Mouse (Mus musculus): ENCODE results near the gene Lcp1.

Gene Lcp1

DNA sequence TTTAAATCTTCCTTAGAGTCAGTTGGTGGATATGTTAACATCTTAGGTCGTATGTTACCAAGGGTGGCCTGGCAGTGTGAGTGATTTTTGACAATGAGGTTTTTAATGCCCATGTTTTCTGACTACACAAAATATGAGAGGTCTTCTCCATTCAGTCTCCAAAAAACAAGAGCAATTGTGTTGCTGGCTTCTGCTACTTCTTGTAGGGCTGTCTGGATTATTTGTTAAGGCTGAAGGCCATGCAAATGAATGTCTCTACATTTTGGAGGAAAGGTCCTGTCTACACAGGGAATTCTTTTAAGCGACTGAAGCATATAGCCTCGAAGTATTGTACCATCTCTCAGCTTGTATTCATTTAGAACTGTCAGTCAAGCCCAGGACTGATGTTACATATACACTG is 46.5 kb downstream of the Lcp1 start:
- DNase-seq = no peak

DNA sequence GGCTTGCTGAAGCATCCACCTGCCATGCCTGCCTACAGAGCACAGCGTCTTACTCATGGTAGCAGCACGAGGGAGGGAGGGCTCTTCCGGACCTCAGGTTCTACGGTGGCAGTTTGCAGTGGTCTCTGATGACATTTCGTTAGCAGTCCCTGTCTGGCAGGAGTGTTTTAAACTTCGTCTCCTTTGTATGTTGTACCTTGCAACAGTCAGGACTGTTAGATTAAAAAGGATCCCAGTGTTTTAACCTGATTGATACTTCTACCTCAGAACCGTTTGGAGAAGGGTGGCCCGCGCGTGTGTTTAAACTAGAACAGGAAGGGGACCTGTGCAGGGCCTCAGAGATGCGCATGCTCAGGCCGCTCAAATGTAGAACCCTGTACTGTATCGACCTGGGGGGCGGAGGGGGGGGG is 47.5 kb downstream of the Lcp1 start:
- DNase-seq = no peak

DNA sequence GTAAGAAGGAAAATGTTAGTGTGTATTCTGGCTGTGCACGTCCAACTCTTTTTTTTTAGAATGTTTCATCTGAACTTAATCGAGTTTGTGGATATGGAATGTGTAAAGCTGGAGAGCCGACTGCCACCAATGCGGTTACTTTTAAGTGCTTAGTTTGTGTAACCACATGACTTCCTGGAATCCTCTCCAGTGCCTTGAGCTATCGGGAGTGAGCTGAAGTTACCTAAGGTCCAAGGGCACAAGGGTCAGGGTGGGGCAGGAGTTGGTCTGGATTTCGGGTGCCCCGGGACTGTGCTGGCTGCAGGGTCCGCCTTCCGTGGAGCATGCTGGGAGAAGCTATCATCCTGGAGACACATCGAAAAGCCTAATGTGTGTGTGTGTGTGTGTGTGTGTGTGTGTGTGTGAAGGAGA is 47.9 kb downstream of the Lcp1 start:
- no peak for DNase-seq

DNA sequence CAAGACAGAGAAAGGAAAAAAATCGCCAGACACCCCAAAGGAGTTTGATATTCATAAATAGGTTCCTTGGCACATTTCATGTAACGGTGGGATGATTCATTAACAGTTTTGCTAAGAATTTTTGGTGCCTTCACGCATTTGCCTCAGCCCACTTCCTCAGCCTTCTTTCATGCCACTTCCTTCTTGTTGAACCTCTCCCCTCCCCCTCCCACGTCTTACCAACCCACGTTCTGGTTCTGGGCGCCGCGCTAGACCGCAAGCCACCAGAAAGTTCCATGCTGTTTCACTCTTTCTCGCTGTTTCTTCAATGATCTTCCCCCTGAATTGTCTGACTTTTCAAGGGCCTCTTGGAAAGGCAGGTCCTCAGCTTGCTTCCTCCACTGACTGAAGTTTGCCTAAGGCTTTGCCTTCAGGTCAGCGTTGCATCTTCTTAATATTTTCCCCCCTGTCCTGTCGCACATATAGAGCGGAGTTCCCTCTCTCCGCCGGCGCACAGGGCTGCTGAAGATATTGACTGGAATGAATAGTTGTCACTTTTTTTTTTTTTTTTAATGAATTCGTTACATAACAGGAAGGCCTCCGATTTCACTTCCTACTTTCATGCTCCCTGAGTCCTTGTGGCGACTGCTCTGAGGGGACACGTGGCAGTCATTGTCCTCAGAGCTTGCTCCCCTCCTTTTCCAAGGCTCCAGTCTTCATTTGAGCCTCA is 48.5 kb downstream of the Lcp1 start:
- no peak for DNase-seq

DNA sequence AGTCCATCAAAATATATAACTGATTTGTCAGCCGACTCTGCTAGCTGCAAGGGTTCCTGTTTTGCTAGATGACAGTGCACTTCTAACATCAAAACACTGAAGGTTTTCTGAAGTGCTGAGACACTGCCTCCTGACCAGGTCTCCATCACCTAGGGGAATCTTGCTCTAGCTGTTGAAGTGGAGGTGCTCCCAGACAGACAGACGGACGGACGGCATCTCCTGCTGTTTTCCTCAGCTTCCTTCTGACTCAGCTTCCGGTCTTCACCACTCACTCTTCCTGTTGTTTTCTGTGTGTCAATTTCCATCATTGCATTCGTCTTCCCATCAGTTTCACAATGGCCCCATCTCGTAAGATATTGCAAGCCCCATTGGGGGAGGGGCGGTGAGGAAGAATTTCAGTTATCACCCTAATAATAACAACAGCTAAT is 49.7 kb downstream of the Lcp1 start:
- no peak for DNase-seq

DNA sequence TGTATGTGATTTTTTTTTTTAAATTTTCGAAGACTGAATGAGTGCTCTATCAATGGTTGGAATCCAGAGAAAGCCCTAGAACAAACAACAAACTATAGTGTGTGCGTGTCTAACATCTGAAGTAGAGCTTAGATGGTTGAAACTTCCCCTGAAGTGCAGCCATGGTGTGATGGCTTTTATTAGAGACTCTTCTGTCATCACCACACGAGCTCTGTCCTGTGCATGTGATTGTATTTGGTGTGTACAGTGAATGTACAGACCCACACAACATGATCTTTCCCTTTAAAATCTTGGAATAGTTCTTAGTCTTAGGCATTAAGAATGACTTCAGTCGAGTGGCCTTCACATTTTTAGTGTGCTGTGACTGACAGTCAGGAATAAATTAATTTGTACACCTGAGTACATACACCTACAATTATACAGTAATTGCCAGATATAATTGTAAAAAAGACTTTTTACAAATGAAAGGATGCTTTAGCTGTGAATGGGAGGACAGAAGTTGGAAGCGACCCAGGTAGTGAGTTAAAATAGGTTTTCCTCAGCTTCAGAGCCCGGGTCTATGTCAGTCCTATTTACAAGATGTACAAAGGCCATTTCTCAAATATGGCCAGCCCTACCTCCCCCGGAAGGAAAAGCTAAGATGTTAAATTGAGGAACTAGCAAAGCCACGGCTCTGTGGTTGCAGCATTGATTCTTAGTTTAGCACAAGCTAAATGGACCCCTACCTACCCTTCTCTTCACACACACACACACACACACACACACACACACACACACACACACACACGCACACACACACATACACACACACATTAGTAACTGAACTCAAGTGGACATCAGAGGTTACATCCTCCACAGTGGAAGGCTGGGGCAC is 50.4 kb downstream of the Lcp1 start:
- DNase-seq = no peak

DNA sequence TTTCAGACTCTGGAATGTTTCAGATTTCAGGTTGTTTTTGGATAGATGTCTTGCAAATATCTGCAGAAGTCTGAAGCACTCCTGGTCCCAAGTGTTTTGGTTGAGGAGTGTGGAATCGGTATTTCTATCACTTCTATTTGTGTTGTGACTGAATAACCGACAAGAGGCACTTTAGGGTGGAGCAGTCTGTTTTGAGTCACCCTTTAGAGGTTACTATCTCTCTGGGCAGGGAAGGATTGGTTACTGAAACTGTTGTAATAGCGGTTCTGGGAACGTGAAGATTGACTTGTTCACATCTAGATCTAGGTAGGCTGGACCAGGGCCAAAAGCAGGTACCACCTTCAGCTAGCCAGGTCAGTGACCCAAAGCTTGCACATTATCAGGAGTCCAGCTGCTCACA is 51.5 kb downstream of the Lcp1 start:
- DNase-seq = no peak

DNA sequence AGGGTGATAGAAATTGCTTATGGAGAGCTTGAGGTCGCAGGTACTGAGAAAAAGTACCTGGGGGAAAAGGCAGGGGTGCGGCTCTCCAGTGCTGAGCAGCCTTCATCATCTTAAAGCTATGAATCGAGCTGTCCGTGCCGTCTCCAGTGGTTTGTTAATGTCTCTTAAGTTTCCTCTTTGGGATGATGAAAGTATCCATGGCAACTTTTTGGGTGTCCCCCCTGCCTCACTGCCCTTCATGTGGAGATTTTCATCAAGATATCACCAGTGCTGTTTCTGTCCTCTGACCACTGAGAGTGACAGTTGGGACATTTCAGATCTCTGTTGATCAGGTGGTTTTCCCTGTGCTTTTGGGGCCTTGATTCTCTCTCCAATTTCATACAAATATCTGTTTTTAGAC is 51.9 kb downstream of the Lcp1 start:
- DNase-seq = no peak

DNA sequence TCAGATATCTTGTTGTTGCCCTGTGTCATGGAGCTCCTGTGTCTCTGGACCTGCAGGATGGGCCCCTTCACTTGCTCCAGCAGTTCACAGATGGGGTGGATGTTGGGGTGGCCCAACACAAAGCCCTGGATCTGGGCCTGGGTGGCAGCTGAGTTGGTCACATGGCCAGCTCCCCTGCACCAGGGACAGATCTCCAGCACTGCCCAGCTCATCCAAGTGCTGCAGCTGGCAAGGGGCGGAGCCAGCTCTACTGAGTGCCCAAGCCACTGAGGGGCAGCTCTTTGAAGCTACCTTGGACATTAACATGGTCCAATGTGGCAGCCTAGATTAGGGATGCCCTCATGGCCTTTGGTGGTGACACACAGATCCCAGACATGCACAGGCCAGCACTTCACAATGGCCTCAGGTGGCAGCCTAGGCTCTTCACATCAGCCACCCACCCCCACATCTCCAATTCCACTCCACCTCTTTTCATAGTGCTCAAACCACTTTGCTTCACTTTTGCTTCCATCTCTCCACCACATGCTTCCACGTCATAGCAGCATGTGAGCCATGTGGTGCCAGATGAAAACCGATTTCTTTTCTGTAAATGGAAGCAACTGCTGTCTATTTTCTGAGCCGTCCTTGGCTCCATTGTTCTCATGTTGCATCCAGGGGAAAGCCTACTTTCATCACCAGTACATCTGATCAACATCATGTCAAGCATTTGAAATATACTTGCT is 53.3 kb downstream of the Lcp1 start:
- DNase-seq = no peak

DNA sequence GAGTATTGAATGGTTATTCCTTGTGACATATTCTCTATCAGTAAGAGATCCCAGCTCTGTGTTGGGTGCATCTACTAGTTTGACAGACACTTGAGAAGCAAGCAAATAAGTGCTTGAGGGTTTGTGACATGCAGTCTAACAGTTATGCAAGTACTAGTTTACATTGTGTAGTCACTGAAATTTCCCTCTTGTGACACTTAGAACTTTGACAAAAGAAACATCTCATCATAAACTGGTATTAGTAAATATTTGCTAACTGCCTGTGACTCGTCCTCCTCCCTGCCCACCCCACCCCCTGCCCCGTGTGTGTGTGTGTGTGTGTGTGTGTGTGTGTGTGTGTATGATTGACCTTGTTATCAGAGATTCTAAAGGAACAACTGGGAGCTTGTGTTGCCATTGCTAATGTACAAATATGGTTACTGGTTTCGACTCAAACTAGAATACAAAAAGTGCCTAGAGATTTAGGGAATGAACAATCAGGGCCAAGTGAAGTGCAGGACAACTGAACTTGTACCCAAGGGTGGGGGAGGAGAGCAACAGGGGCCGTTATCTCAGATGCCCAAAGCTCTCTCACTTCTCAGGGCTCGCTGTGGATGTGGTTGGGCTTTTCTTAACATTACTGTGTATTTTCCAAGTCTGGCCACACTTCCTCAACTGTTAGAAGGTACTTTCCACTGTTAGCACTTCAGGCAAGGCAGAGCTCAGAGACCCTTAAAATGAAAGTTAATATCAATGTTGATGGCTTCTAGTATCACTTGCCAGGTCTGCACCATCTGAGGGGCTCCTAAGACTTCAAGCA is 55.1 kb downstream of the Lcp1 start:
- no peak for DNase-seq

DNA sequence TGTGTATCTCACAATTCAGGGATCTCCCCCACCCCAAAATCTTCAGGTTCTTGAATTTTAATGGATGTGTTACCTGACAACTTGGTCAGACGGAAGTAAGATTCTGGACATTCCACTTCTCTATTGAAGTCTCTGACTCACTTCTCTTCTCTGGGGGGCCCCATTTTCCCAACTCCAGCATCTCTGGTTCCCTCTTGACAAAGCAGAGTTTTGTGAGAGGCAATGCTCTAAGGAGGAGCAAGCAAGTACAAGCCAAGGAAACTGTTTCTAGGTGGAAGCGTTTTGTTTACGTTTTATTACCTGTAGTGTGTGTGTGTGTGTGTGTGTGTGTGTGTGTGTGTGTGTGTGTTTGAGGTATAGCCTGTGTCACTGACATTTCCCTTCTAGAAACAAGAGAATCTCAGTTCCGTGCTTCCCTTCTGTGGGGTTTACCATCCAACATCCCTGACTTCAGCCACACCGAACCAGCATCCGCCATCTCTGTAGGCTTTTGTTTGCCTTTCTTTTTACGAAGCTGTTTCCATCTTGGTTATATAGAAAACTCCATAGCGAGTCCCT is 56.0 kb downstream of the Lcp1 start:
- DNase-seq = no peak

DNA sequence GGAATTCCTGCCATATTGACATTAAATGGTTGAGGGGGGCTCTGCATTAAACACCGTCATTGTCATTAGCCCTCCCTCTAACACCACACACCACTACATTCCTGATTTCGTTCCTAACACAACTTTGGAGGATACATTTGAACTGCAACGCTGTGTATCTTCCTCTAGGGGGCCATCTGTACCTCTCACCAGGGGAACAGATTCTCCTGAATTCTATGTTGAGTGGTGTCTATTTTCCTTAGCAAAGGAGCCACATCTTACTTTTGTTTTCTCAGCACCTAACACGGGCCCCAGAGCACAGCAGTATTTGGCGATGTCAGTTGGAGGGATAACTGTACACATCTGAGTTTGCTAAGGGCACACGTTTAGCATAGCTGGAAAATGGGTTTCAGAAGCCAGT is 57.6 kb downstream of the Lcp1 start:
- DNase-seq = no peak

DNA sequence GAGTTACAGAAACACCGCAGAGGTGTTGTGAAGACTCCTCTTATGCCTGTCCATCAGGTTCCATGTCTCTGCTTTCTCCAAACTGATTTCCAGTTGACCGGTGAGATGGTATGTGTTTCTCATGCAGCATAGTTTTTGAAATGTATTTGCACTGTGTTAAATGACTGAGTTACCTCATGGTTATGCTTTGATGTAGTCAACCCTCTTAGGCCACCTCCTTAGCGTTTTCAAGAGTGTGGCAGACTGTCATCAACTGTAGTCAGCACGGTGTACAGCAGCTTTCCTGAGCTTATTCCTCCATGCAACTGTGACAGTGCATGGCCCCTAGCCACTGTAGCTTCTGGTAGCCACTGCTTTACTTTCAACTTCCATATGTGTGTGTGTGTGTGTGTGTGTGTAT is 58.1 kb downstream of the Lcp1 start:
- no peak for DNase-seq

DNA sequence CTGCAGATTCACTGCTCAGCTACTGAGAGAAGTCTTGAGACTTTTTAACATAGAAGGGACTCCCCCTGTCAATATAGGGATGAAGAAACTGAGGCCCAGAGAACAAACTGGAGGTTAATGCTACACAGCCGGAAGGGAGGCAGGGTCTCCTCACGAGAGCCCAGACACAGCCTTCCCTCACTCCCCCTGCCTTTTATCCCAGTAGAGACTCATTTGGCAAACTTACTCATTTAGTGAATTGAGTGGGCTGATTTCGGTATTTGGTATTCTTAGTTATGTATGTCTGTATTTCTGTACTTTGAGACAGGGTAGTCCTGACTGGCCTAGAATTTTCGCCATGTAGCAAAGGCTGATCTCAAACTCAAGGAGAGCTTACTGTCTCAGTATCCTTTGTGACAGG is 59.8 kb downstream of the Lcp1 start:
- DNase-seq = no peak

DNA sequence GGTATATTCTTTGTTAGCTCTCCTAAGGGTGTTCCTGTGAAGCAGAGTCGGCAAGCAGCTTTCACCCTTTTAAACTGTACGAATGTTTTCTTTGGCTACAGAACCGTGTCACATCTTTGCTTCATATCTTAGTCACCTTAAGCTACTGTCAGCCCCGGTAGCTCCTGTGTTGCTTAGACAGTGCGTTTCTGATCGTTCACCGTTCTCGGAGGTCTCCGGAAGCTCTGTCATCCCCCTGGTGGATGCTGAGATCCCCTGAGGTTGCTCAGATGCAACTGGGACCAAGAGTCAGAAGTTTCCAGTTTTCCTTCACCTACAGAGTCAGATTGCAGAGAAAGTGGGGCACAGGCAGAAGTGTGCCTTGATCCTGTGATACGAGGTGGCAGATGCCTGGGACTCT is 61.5 kb downstream of the Lcp1 start:
- DNase-seq = no peak

DNA sequence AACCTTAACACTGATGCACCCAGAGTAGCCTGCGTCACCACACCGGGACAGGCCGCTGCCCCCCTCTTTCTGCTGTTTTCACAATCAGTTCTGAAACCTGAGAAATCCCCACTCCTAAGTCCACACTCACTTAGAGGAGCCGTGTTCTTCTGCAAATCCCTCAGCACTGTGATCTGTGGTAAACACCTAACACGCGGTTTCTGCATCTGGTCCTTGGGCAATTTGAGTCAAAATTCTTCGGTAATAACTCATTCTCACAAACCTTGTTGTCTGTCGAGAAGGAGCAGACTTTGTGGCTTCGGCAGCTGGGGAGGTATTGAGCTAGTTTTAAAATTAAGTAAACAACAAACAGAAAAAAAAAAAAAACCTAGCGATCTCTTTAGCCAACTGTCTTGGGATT is 62.0 kb downstream of the Lcp1 start:
- no peak for DNase-seq

DNA sequence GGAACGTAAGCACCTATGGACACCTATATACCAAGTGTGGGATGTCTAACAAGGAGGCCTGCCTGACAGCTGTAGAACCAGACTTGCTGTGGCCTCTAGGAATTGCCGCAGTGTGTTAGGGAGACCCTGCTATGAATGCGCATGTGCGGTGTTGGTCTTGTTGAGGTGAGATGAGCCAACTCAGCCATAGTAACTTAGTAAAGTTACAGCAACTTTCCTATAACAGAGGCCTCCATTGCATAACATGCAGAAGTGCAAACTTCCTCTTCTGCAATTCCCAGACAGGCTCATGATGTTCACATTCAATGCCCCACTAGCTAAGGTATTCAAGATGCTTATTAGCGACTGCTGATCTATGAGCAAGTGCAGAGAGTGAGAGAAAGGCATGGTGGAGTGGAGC is 64.6 kb downstream of the Lcp1 start:
- DNase-seq = no peak

DNA sequence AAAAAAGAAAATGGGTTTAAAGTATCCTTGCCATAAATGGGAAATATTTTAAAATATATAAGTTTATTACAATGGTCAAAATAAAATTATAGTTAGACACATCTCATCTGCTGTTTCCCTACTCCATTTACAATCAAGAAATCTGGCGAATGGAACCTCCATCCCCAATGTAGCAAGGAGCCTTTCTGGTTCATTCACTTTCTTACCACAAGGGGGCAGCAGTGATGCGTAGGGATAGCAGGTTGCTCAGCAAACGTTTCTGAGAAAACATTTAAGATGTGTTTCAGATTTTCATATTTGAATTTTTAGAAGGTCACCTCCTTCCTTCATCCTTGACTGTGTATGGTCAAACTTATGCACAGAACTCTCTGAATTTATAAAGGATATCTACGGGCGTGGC is 66.1 kb downstream of the Lcp1 start:
- DNase-seq = peak; percentile 39

DNA sequence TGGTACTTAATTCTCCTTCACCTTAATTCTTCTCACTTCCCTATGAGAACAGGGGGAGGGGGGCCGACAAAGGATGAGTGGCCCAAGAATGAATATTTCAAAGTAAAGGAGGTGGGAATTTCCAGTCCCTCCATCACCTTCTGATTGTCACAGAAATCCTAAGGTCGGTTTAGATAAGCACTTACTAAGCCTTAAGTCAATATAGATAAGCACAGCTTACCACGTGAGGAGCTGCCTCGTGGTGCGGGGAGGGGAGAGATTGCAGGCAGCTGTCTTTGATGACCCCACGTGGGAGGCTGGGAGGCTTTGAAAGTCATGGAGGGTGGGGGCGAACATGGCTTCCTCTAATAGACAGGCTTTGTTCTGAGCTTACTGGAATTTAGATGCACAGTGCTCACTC is 66.8 kb downstream of the Lcp1 start:
- no peak for DNase-seq

DNA sequence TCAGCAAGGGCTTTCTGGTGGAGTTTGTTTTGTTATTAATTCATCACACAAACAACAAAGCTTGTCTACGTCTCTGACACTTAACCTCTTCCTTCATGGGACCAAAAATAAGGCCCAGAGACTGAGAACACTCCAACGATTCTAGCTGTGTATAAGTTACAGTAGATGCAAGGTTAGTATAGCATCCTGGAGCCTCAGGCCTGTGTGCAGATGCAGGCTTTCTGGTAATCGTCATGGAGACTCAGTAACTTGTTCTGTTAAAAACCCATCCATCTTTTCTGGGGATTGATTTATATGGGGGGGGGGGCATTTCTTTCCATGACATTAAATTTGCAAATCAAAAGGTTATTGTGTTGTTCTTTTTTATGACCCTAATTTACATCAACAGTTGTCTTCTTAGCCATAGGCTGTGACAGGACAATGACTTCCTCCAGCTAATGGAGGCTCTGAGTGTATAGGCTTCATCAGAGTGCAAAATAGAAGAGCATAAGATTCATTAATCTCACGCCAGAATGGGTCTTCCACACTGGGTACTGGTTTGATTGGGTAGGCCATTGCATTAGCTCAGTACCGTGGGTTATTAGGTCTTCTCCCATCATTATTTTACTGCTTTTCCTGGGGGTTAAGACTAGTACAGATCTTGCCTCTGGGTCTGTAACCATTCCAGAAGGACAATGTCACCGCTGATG is 74.6 kb downstream of the Lcp1 start:
- DNase-seq = no peak

DNA sequence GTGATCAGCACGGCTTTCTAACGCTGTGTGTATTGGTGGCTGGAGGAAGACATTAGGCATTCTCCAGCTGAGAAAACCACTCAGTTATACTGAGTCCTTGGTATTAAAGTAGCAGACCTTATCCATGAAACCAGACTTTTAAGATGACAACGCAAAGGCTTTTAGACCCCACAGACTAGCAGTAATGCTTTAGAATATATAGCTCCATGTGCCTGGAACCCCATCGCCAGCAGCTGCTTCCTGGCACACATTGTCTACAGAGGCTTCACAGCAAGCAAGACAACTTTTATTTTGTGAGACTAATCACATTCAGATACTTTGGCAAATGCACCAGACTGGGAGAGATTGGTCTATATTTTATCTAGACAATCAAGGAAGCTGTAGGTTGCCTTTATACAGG is 75.4 kb downstream of the Lcp1 start:
- no peak for DNase-seq

DNA sequence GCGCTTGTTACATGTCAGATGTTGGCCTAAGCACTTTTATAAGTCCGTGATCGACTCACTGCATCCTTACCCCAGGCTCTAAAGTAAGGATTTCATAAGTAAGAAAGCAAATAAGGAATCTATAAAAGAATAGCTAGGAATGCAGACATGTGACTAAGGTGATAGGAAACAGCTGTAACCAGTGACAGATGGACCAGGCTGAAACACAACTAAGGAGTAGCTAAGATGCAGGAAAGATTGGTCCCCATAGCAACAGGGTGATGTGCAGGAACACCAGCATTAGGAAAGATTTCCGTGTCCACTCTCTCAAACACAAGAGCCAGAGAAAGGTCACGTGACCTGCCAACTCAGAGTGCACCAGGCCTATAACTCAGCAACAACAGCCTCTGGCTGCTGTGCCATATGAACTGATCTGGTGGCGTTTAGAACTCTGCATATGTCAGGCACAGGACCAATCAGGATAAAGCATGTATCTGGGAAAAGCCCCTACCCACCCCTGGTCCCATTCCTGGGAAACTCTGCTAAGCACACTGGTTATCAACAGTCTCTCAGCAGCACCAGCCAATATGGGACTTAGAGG is 77.8 kb downstream of the Lcp1 start:
- no peak for DNase-seq
